Mouse (Mus musculus) forebrain, embryonic 16.5 days (tissue): Measurements from ENCODE around the gene Scamp5. TPM values are rescaled to one million over a fixed set of nuclear protein-coding genes. Genes with fewer than 3 reads are reported as not detected.

ENCODE experiments used
- ATAC-seq: fragments of 200-750 bp; cut with Nextera tagmentation; 2 replicates; pipeline ENCODE4 v1.8.0; 2017; ENCODE audit warnings: mild to moderate bottlenecking, moderate library complexity
- H3K27ac ChIP-seq: fragments of 300-500 bp; sonication (generic); 2 replicates; pipeline ENCODE4 v1.5.1; 2014; ENCODE audit warnings: low read length, control low read depth
- H3K27me3 ChIP-seq: fragments of 300-500 bp; sonication (generic); replicated peaks from 2 replicates; pipeline ENCODE4 v1.6.1; 2014; ENCODE audit warnings: low read length; ENCODE audit not compliant: control insufficient read depth, insufficient read depth
- H3K36me3 ChIP-seq: fragments of 300-500 bp; sonication (generic); 2 replicates; pipeline ENCODE4 v1.6.1; 2014; ENCODE audit not compliant: control insufficient read depth, insufficient read depth
- H3K4me1 ChIP-seq: fragments of 300-500 bp; sonication (generic); replicated peaks from 2 replicates; pipeline ENCODE4 v1.6.1; 2014; ENCODE audit warnings: low read length; ENCODE audit not compliant: control insufficient read depth, insufficient read depth
- H3K4me2 ChIP-seq: fragments of 300-500 bp; sonication (generic); 2 replicates; pipeline ENCODE4 v1.6.1; 2014; ENCODE audit warnings: mild to moderate bottlenecking, low read length, control low read depth
- H3K4me3 ChIP-seq: fragments of 300-500 bp; sonication (generic); replicated peaks from 2 replicates; pipeline ENCODE4 v1.5.1; 2014; ENCODE audit warnings: mild to moderate bottlenecking, low read length, control low read depth
- H3K9ac ChIP-seq: fragments of 300-500 bp; sonication (generic); replicated peaks from 2 replicates; pipeline ENCODE4 v1.6.1; 2014; ENCODE audit warnings: low read depth, low read length, control low read depth
- H3K9me3 ChIP-seq: fragments of 300-500 bp; sonication (generic); 2 replicates; pipeline ENCODE4 v1.6.1; 2016; ENCODE audit warnings: low read length; ENCODE audit not compliant: control insufficient read depth
- WGBS: fragments of 180-500 bp; shearing (Covaris S2); extraction: QIAGEN DNeasy Blood & Tissue Kit; methylation state at CpG from one replicate; pipeline ENCODE4 v1.1.7; 2014; 5-methylcytosine and 5-hydroxymethylcytosine counted together
- polyA plus RNA-seq: library from polyadenylated mRNA; unstranded; fragments of >200 nt; fragmentation: Nextera tagmentation; extraction: Ambion mirVana; gene quantifications from 2 replicates; pipeline ENCODE4 v1.2.1, GENCODE M21; 2015

Gene Scamp5
- polyA plus RNA-seq, 1 experiment from 2014 or later: 135 TPM

GRCm38 (mm10) chr9:57462866-57463265 lies 5.0 kb downstream of the Scamp5 start:
- 84% methylated on average over 6 of the region's 6 CpGs for WGBS
- no peak overlapping the region for H3K4me2 ChIP-seq

GRCm38 (mm10) chr9:57459707-57460106 lies 8.2 kb downstream of the Scamp5 start:
- Histone ChIP-seq H3K27ac (no peak overlapping the region), H3K9me3 (0 out of 2 replicates have a peak, but pooled peaks cover 4% of the 10 kb centered on the region), H3K4me2 (no peak overlapping the region), H3K9ac (no peak overlapping the region), H3K4me3 (no peak overlapping the region), H3K4me1 (0 out of 2 replicates have a peak, but pooled peaks cover 3% of the 10 kb centered on the region), H3K27me3 (no peaks in the 10 kb centered on the region), H3K36me3 (peaks cover 3% of the 10 kb centered on the region; the same call in 1 of the 2 replicates)
- 99% methylated on average over 2 of the region's 2 CpGs for whole genome bisulfite sequencing
- ATAC-seq: no peak

More at GRCm38 (mm10) chr9:57462866-57463265, 5.0 kb downstream of the Scamp5 start:
- Histone ChIP-seq H3K9me3 (0 out of 2 replicates have a peak, but pooled peaks cover 4% of the 10 kb centered on the region), H3K36me3 (peaks cover 3% of the 10 kb centered on the region; the same call in 1 of the 2 replicates), H3K27ac (no peak overlapping the region), H3K9ac (no peak overlapping the region), H3K27me3 (no peaks in the 10 kb centered on the region), H3K4me1 (peaks cover 24% of the 10 kb centered on the region), H3K4me3 (no peak overlapping the region)
- no peak for ATAC-seq

GRCm38 (mm10) chr9:57453516-57453915 lies 14.3 kb downstream of the Scamp5 start:
- Histone ChIP-seq H3K4me1 (no peaks in the 10 kb centered on the region), H3K27ac (no peak overlapping the region), H3K4me3 (no peak overlapping the region), H3K36me3 (peaks cover 12% of the 10 kb centered on the region), H3K27me3 (no peaks in the 10 kb centered on the region), H3K9ac (no peak overlapping the region), H3K4me2 (no peak overlapping the region), H3K9me3 (no peaks in the 10 kb centered on the region)
- ATAC-seq: no peak
- WGBS: 86% methylated on average over 4 of the region's 4 CpGs

GRCm38 (mm10) chr9:57452624-57453462 lies 15.0 kb downstream of the Scamp5 start:
- no peak overlapping the region for H3K4me2 ChIP-seq
- H3K4me1 ChIP-seq: no peaks in the 10 kb centered on the region
- no peak overlapping the region for H3K4me3 ChIP-seq
- no peak for ATAC-seq
- no peaks in the 10 kb centered on the region for H3K27me3 ChIP-seq
- no peaks in the 10 kb centered on the region for H3K9me3 ChIP-seq
- H3K27ac ChIP-seq: no peak overlapping the region
- WGBS: 83% methylated on average over 8 of the region's 8 CpGs
- H3K9ac ChIP-seq: no peak overlapping the region
- H3K36me3 ChIP-seq: peaks cover 12% of the 10 kb centered on the region

- no peaks in the 10 kb centered on the region for H3K27me3 ChIP-seq
- H3K36me3 ChIP-seq: peaks cover 24% of the 10 kb centered on the region
- 75% methylated on average over 1 of the region's 1 CpGs for WGBS
- no peak overlapping the region for H3K27ac ChIP-seq
- H3K9ac ChIP-seq: no peak overlapping the region
- no peak overlapping the region for H3K4me2 ChIP-seq
- no peak for ATAC-seq
- no peaks in the 10 kb centered on the region for H3K4me1 ChIP-seq
- H3K4me3 ChIP-seq: no peak overlapping the region
- no peaks in the 10 kb centered on the region for H3K9me3 ChIP-seq
Observed at GRCm38 (mm10) chr9:57449715-57450114, 18.1 kb downstream of the Scamp5 start.

GRCm38 (mm10) chr9:57440620-57441019 lies 27.2 kb downstream of the Scamp5 start:
- H3K4me1 ChIP-seq: peaks cover 6% of the 10 kb centered on the region
- 91% methylated on average over 1 of the region's 1 CpGs for WGBS
- no peak for ATAC-seq

GRCm38 (mm10) chr9:57439522-57440295 lies 28.2 kb downstream of the Scamp5 start, which contains the start of gene Ppcdc:
Gene Ppcdc (minus strand): TSS chr9:57440124.
- no peaks in the 10 kb centered on the region for H3K27me3 ChIP-seq
- H3K4me1 ChIP-seq: peaks cover 6% of the 10 kb centered on the region
- H3K36me3 ChIP-seq: peaks cover 13% of the 10 kb centered on the region
- WGBS: 3% methylated on average over 32 of the region's 32 CpGs
- peak within 1 kb of the TSS; percentile 74 for H3K9ac ChIP-seq
- H3K27ac ChIP-seq: peak within 1 kb of the TSS; percentile 66; the same call in 1 of the 2 replicates
- H3K9me3 ChIP-seq: no peaks in the 10 kb centered on the region
- ATAC-seq: peak; percentile 99
- H3K4me3 ChIP-seq: peak within 1 kb of the TSS; percentile 64
- H3K4me2 ChIP-seq: peak within 1 kb of the TSS; percentile 55

More at GRCm38 (mm10) chr9:57440620-57441019, 27.2 kb downstream of the Scamp5 start:
- no peaks in the 10 kb centered on the region for H3K9me3 ChIP-seq
- no peak overlapping the region for H3K4me2 ChIP-seq
- no peaks in the 10 kb centered on the region for H3K27me3 ChIP-seq
- no peak overlapping the region for H3K4me3 ChIP-seq
- peaks cover 19% of the 10 kb centered on the region for H3K36me3 ChIP-seq
- no peak overlapping the region for H3K27ac ChIP-seq
- no peak overlapping the region for H3K9ac ChIP-seq

- H3K27ac ChIP-seq: peak overlapping the region; percentile 1; the same call in 1 of the 2 replicates
- H3K4me2 ChIP-seq: peak overlapping the region; percentile 55
- peaks cover 11% of the 10 kb centered on the region for H3K36me3 ChIP-seq
- H3K4me3 ChIP-seq: peak overlapping the region; percentile 64
- WGBS: 53% methylated on average over 7 of the region's 7 CpGs
- no peaks in the 10 kb centered on the region for H3K9me3 ChIP-seq
- no peak for ATAC-seq
- H3K4me1 ChIP-seq: peaks cover 6% of the 10 kb centered on the region
- H3K9ac ChIP-seq: peak overlapping the region; percentile 74
- H3K27me3 ChIP-seq: no peaks in the 10 kb centered on the region
Observed at GRCm38 (mm10) chr9:57439083-57439482, 28.8 kb downstream of the Scamp5 start.
